Mouse (Mus musculus): ENCODE measurements around the gene Mapre3. TPM values are rescaled to one million over a fixed set of nuclear protein-coding genes. Genes with fewer than 3 reads are reported as not detected.

The Mapre3 gene
- total RNA-seq, 2 experiments from 2014 or later = 1.3 TPM; not detected in 1

DNA sequence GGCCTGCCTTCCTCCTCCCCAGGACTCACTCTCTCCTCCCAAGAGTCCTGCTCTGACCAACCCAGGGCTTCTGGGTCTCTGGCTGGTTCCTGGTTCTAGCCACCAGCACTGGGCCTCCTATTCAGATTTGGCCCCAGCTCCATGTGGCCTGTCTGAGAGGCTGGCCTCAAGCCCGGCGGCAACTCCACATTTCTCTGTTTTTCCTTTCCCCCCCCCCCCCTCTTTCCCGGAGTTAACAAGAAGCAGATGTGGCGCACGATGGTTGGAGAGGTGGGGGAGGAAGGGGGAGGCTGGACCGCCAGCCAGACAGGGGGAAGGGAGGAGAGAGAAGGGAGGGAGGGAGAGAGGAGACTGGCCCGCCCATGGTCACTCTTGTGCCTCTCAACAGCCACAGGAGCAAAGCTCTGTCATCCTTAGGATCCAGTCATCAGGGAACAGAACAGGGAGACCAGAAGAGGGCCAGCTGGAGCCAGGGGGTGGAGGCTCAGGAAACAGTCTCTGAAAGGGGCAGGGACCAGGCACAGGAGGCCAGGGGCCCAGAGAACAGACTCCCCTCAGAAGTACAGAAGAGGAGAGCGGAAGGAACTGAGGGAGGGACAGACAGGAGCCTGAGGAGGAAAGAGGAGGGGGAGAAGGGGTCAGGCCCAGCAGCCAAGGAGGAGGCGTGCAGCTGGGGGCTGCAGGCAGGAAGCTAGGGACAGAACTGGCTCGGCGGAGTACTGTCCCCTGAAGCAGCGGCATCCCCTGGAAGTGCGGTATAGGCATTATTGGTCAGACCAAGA lies 98.8 kb downstream of the Mapre3 start, which contains the start of gene Emilin1:
TSS of gene Emilin1 (plus strand) at position 343 of the 782 bp plus-strand sequence.
- no peak for ATAC-seq (replicated peaks; ENCODE audit: low FRiP score, poor library complexity, severe bottlenecking)

DNA sequence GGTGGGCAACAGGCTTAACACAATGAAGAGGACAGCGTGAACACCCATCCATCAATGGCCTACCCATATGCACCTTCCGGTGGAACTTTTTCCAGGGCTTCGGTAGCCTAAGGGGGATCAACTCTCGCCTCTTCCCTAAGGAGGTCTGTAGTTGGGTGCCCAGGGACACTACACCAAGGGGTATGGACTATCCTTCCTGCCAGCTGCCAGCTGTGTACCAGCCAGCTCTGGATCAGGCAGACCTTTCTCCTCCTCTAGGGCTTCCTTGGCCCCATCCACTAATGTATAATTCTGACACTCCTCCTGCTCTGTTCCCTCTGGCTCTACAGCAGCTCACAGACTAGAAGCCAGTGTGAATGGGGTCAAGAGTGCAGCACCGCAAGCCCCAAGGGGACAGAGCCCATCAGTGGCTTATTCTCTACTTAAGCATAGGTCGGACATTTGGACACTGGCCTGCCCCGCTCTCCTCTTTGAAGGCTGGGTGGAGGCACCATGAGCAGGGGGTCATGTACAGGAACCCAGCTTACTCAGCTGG lies 99.7 kb downstream of the Mapre3 start:
- no peak for ATAC-seq (replicated peaks; ENCODE audit: low FRiP score, poor library complexity, severe bottlenecking)

DNA sequence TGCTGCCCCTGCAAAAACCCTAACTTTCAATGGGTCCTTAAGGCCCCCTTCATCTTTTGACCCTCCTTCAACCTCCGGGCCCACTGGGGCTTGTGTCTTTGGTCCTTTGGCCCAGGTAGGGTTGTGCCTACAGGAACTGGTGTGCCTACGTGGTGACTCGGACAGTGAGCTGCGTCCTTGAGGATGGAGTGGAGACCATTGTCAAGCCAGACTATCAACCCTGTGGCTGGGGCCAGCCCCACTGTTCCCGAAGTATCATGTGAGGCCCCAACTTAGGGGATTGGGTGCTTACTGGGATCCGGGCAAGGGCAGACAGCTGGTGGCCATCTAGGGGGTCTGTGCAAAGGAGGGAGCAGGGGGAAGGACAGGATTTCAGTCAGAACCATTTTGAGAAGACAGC lies 100.4 kb downstream of the Mapre3 start:
- no peak for ATAC-seq (replicated peaks; ENCODE audit: low FRiP score, poor library complexity, severe bottlenecking)

DNA sequence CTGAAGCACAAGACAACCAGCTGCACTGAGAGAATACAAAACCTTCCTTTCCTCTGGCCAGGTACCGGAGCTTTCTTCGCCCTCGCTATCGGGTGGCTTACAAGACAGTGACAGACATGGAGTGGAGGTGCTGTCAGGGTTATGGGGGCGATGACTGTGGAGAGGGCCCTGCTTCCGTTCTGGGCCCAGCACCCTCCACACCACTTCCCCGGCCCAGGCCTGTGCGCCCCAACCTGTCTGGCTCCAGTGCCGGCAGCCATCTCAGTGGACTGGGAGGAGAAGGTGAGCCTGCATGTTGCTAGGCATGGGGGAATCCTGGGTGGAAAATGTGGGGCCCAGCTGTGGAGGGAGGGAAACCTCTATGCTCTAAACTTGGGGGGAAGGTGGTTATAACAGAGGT lies 101.0 kb downstream of the Mapre3 start:
- no peak for ATAC-seq (replicated peaks; ENCODE audit: low FRiP score, poor library complexity, severe bottlenecking)

Other genes with a start within 250 kb of the Mapre3 start
- not detected in 2 replicates for gene Kcnk3, start 226.5 kb upstream of the Mapre3 start, total RNA-seq (2015; ENCODE audit: low replicate concordance)
- gene Kcnk3, start 226.5 kb upstream of the Mapre3 start, total RNA-seq (2017; ENCODE audit: low replicate concordance) = not detected in 2 replicates
- gene Slc35f6, start 166.7 kb upstream of the Mapre3 start, total RNA-seq (2015; ENCODE audit: low replicate concordance) = 9.4 and 13.4 TPM in 2 replicates
- 11.2 and 16.7 TPM in 2 replicates for gene Slc35f6, start 166.7 kb upstream of the Mapre3 start, total RNA-seq (2017; ENCODE audit: low replicate concordance)
- gene Cenpa, start 147.9 kb upstream of the Mapre3 start, total RNA-seq (2015; ENCODE audit: low replicate concordance) = 501 and 540 TPM in 2 replicates
- 370 and 444 TPM in 2 replicates for gene Cenpa, start 147.9 kb upstream of the Mapre3 start, total RNA-seq (2017; ENCODE audit: low replicate concordance)
- gene Dpysl5, start 103.1 kb upstream of the Mapre3 start, total RNA-seq (2015; ENCODE audit: low replicate concordance) = 0.36 TPM in 1 of 2 replicates, not detected in the other
- gene Dpysl5, start 103.1 kb upstream of the Mapre3 start, total RNA-seq (2017; ENCODE audit: low replicate concordance) = not detected in 2 replicates
- gene Tmem214, start 53.4 kb downstream of the Mapre3 start, total RNA-seq (2015; ENCODE audit: low replicate concordance) = 6.8 and 11.3 TPM in 2 replicates
- gene Tmem214, start 53.4 kb downstream of the Mapre3 start, total RNA-seq (2017; ENCODE audit: low replicate concordance) = 9.5 and 10.0 TPM in 2 replicates
- 3.4 and 3.6 TPM in 2 replicates for gene Agbl5, start 74.1 kb downstream of the Mapre3 start, total RNA-seq (2015; ENCODE audit: low replicate concordance)
- gene Agbl5, start 74.1 kb downstream of the Mapre3 start, total RNA-seq (2017; ENCODE audit: low replicate concordance) = 1.1 and 7.1 TPM in 2 replicates
- gene Ost4, start 93.1 kb downstream of the Mapre3 start, total RNA-seq (2015; ENCODE audit: low replicate concordance) = 256 and 260 TPM in 2 replicates
- 78.4 and 188 TPM in 2 replicates for gene Ost4, start 93.1 kb downstream of the Mapre3 start, total RNA-seq (2017; ENCODE audit: low replicate concordance)
- 9.6 and 11.5 TPM in 2 replicates for gene Emilin1, start 98.8 kb downstream of the Mapre3 start, total RNA-seq (2015; ENCODE audit: low replicate concordance)
- 5.6 and 11.6 TPM in 2 replicates for gene Emilin1, start 98.8 kb downstream of the Mapre3 start, total RNA-seq (2017; ENCODE audit: low replicate concordance)
- 2.5 and 10.8 TPM in 2 replicates for gene Khk, start 106.8 kb downstream of the Mapre3 start, total RNA-seq (2015; ENCODE audit: low replicate concordance)
- 4.4 and 8.9 TPM in 2 replicates for gene Khk, start 106.8 kb downstream of the Mapre3 start, total RNA-seq (2017; ENCODE audit: low replicate concordance)
- gene Cgref1, start 130.9 kb downstream of the Mapre3 start, total RNA-seq (2015; ENCODE audit: low replicate concordance) = not detected in 2 replicates
- not detected in 2 replicates for gene Cgref1, start 130.9 kb downstream of the Mapre3 start, total RNA-seq (2017; ENCODE audit: low replicate concordance)
- gene Preb, start 145.7 kb downstream of the Mapre3 start, total RNA-seq (2015; ENCODE audit: low replicate concordance) = 42.3 and 55.5 TPM in 2 replicates
- gene Preb, start 145.7 kb downstream of the Mapre3 start, total RNA-seq (2017; ENCODE audit: low replicate concordance) = 8.2 and 24.9 TPM in 2 replicates
- gene Tcf23, start 154.0 kb downstream of the Mapre3 start, total RNA-seq (2015; ENCODE audit: low replicate concordance) = not detected in 2 replicates
- not detected in 2 replicates for gene Tcf23, start 154.0 kb downstream of the Mapre3 start, total RNA-seq (2017; ENCODE audit: low replicate concordance)
- gene Atraid, start 233.7 kb downstream of the Mapre3 start, total RNA-seq (2015; ENCODE audit: low replicate concordance) = 38.6 and 49.9 TPM in 2 replicates
- 15.1 and 16.0 TPM in 2 replicates for gene Atraid, start 233.7 kb downstream of the Mapre3 start, total RNA-seq (2017; ENCODE audit: low replicate concordance)
- not detected in 2 replicates for gene Slc5a6, start 234.3 kb downstream of the Mapre3 start, total RNA-seq (2015; ENCODE audit: low replicate concordance)
- not detected in 2 replicates for gene Slc5a6, start 234.3 kb downstream of the Mapre3 start, total RNA-seq (2017; ENCODE audit: low replicate concordance)
- gene Cad, start 240.1 kb downstream of the Mapre3 start, total RNA-seq (2015; ENCODE audit: low replicate concordance) = 19.3 and 24.9 TPM in 2 replicates
- 3.5 and 11.3 TPM in 2 replicates for gene Cad, start 240.1 kb downstream of the Mapre3 start, total RNA-seq (2017; ENCODE audit: low replicate concordance)